Mouse (Mus musculus) liver, postnatal 0 days (tissue): ENCODE data around the gene Slc34a3.

ENCODE experiments used
- CTCF ChIP-seq: sonication (generic); IDR thresholded peaks from 2 replicates; pipeline ENCODE4 v1.5.1; 2016; ENCODE audit warnings: antibody characterized with exemption, low read depth
- EP300 ChIP-seq: IDR thresholded peaks from 2 replicates; pipeline ENCODE4 v1.6.1; 2016; ENCODE audit warnings: antibody characterized with exemption, low read depth, mild to moderate bottlenecking

- TF ChIP-seq CTCF = no peak
- no peak for TF ChIP-seq EP300
Observed at GRCm38 (mm10) chr2:25186575-25186930, 47.6 kb downstream of the Slc34a3 start.
